Mouse (Mus musculus): ENCODE measurements around the gene Il10rb. TPM values are rescaled to one million over a fixed set of nuclear protein-coding genes. Genes with fewer than 3 reads are reported as not detected.
"Not testable (repeated sequence)": the region's sequence is repeated elsewhere in the genome, so short reads cannot be mapped to it uniquely, and the experiment has no call there.

Il10rb gene
- polyA plus RNA-seq, 1 experiment from 2014 or later, result 11.7 TPM

DNA sequence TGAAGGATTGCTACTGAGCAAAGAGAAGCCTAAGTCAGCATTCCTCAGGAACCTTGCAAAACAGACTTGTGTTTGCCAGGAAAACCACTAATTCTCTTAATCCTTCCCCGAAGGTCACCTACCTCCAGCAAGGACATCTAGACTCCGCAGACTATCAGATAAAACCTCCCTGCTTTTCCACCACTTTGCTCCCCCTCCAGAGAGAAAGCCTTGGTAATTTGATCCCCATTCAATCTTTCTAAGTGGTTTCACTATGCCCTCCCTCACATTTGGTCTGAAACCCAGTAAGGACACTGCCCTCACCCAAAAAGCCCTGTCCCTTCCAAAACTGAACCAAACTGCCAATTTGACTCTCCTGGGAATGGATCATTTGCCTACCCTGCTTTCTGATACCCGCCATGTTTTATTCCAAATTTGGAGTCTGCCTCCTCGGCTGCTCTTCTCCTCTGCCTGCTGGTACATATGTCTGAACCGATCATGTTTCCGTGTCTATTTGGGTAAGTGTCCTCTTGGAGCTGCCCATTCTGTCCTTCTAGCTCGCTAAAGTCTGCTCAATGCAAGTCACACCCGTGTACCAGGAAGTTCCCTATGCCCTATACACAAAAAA is 22.4 kb downstream of the Il10rb start:
- Histone ChIP-seq H3K9me3 (no peaks in the 10 kb centered on the region), H3K9ac (no peak overlapping the region), H3K27ac (no peak overlapping the region), H3K4me3 (no peak overlapping the region), H3K4me1 (no peaks in the 10 kb centered on the region), H3K36me3 (replicated peaks) (no peaks in the 10 kb centered on the region), H3K4me2 (no peak overlapping the region), H3K27me3 (replicated peaks) (no peaks in the 10 kb centered on the region)
- WGBS, result 82% methylated on average over 8 of the region's 8 CpGs
- ATAC-seq (replicated peaks), result no peak

GRCm38 (mm10) chr16:91432720-91433328 is 26.9 kb downstream of the Il10rb start:
- Histone ChIP-seq H3K4me3 (no peak overlapping the region), H3K9me3 (no peaks in the 10 kb centered on the region), H3K4me1 (no peaks in the 10 kb centered on the region), H3K36me3 (replicated peaks) (no peaks in the 10 kb centered on the region), H3K4me2 (no peak overlapping the region), H3K27me3 (replicated peaks) (no peaks in the 10 kb centered on the region), H3K27ac (no peak overlapping the region), H3K9ac (no peak overlapping the region)
- 33% methylated on average over 5 of the region's 5 CpGs for WGBS
- no peak for ATAC-seq (replicated peaks)

DNA sequence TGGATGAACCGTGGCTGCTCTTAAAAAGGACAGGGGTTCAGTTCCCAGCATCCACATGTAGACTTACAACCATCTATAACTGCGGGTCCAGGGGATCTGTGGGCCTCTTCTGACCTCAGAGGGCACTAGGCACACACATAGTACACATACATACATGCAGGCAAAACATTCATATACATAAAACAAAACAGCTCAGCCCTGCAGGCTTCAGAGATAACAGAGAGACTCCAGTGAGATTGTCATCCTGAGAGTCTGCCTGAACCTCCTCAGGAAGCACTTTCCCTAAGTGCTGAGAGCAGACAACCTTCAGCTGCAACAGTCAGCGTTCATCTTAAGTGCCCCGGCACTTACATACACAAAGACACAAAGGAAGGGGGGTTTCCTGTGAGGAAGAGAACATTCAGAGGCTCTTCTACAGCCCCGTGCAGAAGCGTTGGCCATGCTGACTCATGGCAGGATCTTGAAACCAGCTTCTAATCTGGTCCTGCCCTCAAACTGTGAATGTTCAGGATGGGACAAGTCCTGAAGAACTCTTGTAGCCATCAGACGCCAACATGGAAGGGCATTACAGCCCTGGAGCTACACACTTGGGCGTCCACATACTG is 27.5 kb downstream of the Il10rb start:
- H3K36me3 ChIP-seq (replicated peaks), result no peaks in the 10 kb centered on the region
- H3K4me1 ChIP-seq, result no peaks in the 10 kb centered on the region
- ATAC-seq (replicated peaks), result no peak
- no peak overlapping the region for H3K4me2 ChIP-seq
- no peaks in the 10 kb centered on the region for H3K27me3 ChIP-seq (replicated peaks)
- WGBS, result 71% methylated on average over 8 of the region's 8 CpGs
- H3K9ac ChIP-seq, result no peak overlapping the region
- H3K4me3 ChIP-seq, result no peak overlapping the region
- no peak overlapping the region for H3K27ac ChIP-seq
- H3K9me3 ChIP-seq, result no peaks in the 10 kb centered on the region

GRCm38 (mm10) chr16:91434119-91434518 is 28.2 kb downstream of the Il10rb start:
- H3K9ac ChIP-seq, result no peak overlapping the region
- 95% methylated on average over 3 of the region's 3 CpGs for WGBS

GRCm38 (mm10) chr16:91438081-91438480 is 32.1 kb downstream of the Il10rb start:
- no peaks in the 10 kb centered on the region for H3K9me3 ChIP-seq
- no peak overlapping the region for H3K27ac ChIP-seq
- no peak overlapping the region for H3K9ac ChIP-seq
- no peak overlapping the region for H3K4me2 ChIP-seq
- WGBS, result 74% methylated on average over 3 of the region's 3 CpGs
- H3K36me3 ChIP-seq (replicated peaks), result no peaks in the 10 kb centered on the region
- H3K4me1 ChIP-seq, result no peaks in the 10 kb centered on the region
- no peaks in the 10 kb centered on the region for H3K27me3 ChIP-seq (replicated peaks)
- no peak for ATAC-seq (replicated peaks)
- no peak overlapping the region for H3K4me3 ChIP-seq

More at GRCm38 (mm10) chr16:91434119-91434518, 28.2 kb downstream of the Il10rb start:
- Histone ChIP-seq H3K9me3 (no peaks in the 10 kb centered on the region), H3K36me3 (replicated peaks) (no peaks in the 10 kb centered on the region), H3K27me3 (replicated peaks) (no peaks in the 10 kb centered on the region), H3K4me2 (no peak overlapping the region), H3K27ac (no peak overlapping the region), H3K4me3 (no peak overlapping the region), H3K4me1 (no peaks in the 10 kb centered on the region)
- ATAC-seq (replicated peaks), result no peak

DNA sequence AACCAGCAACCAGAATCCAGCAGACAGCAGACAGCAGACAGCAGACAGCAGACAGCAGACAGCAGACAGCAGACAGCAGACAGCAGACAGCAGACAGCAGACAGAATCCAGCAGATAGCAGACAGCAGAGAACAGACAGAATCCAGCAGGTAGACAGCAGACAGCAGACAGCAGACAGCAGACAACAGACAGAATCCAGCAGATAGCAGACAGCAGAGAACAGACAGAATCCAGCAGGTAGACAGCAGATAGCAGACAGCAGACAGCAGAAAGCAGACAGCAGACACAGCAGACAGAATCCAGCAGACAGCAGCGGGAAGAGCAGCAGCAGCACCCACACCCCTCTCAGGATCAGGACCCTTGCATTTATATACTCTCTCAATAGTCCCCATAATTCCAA is 32.6 kb downstream of the Il10rb start:
- not testable (repeated sequence) for H3K27me3 ChIP-seq (replicated peaks); H3K9ac ChIP-seq; H3K9me3 ChIP-seq; H3K4me2 ChIP-seq; H3K4me3 ChIP-seq; ATAC-seq (replicated peaks); H3K27ac ChIP-seq; H3K4me1 ChIP-seq; H3K36me3 ChIP-seq (replicated peaks)
- 74% methylated on average over 1 of the region's 1 CpGs for WGBS

DNA sequence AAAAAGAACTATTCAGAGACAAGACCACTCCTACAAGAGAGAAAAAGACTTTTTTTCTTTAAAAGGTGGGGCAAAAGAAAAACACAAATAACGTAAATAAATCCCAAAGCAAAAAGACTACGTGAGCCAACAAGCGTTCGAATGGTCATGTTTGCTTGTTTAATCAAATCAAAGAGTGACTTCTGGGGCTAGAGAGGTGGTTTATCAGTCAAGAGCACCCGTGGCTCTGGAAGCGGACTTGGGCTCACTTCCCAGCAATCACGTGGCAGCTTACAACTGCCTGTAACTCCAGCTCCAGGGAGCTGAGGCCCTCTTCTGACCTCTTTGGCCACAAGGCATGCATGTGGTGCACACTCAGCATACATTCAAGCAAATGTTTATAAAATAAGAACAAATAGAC is 35.4 kb downstream of the Il10rb start:
- H3K36me3 ChIP-seq (replicated peaks), result no peaks in the 10 kb centered on the region
- H3K27ac ChIP-seq, result no peak overlapping the region
- H3K4me3 ChIP-seq, result no peak overlapping the region
- no peak overlapping the region for H3K4me2 ChIP-seq
- no peak overlapping the region for H3K9ac ChIP-seq
- no peaks in the 10 kb centered on the region for H3K4me1 ChIP-seq
- H3K9me3 ChIP-seq, result no peaks in the 10 kb centered on the region
- no peak for ATAC-seq (replicated peaks)
- 61% methylated on average over 7 of the region's 7 CpGs for WGBS
- H3K27me3 ChIP-seq (replicated peaks), result no peaks in the 10 kb centered on the region

DNA sequence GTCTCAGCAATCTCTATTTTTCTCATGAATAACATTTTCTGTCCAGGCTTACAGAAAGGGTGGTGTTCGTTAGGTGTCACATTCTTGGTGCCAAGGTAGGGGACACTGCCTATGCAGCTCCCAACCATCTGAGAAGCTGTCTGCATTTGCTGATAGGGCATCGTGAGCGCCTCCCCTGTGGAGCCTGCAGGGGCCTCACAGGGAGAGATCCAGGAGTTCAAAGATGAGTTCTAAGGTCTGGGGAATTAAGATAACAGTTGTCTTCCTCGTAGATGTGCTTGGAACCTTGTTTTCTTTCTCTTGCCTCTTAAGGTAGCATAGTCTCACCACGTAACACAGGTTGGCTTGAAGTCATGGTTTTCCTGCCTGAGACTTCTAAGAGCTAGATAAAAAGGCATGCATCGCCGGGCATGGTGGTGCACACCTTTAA is 35.9 kb downstream of the Il10rb start:
- no peak overlapping the region for H3K9ac ChIP-seq
- no peaks in the 10 kb centered on the region for H3K27me3 ChIP-seq (replicated peaks)
- no peak overlapping the region for H3K27ac ChIP-seq
- H3K9me3 ChIP-seq, result no peaks in the 10 kb centered on the region
- no peak overlapping the region for H3K4me2 ChIP-seq
- 85% methylated on average over 7 of the region's 7 CpGs for WGBS
- ATAC-seq (replicated peaks), result no peak
- H3K4me3 ChIP-seq, result no peak overlapping the region
- H3K36me3 ChIP-seq (replicated peaks), result no peaks in the 10 kb centered on the region
- no peaks in the 10 kb centered on the region for H3K4me1 ChIP-seq

- no peaks in the 10 kb centered on the region for H3K4me1 ChIP-seq
- no peak overlapping the region for H3K4me3 ChIP-seq
- no peaks in the 10 kb centered on the region for H3K36me3 ChIP-seq (replicated peaks)
- no peaks in the 10 kb centered on the region for H3K27me3 ChIP-seq (replicated peaks)
- no peak overlapping the region for H3K9ac ChIP-seq
- H3K9me3 ChIP-seq, result no peaks in the 10 kb centered on the region
- 83% methylated on average over 4 of the region's 4 CpGs for WGBS
- H3K27ac ChIP-seq, result no peak overlapping the region
- no peak for ATAC-seq (replicated peaks)
- no peak overlapping the region for H3K4me2 ChIP-seq
Observed at GRCm38 (mm10) chr16:91442446-91442845, 36.5 kb downstream of the Il10rb start.

DNA sequence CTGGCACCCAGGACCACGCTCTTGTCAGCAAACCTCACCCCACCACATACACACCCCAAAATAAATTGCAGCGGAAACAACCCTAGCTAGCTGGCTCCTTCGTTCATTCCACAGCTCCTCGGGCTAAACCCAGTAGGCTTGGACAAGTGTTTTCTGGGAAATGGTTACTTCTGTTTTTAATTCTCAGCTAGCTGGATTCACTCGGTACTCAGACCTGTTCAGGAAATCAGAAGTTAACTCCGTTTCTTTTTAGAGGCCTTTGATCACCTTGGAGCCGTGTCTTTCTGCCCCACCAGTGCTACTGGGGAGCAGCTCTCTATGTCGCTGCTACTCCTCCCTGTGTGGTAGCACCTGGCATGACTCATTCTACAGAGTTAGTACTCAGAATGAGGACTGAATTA is 37.2 kb downstream of the Il10rb start:
- H3K4me2 ChIP-seq, result no peak overlapping the region
- WGBS, result 82% methylated on average over 8 of the region's 8 CpGs
- no peaks in the 10 kb centered on the region for H3K4me1 ChIP-seq
- H3K36me3 ChIP-seq (replicated peaks), result no peaks in the 10 kb centered on the region
- H3K27ac ChIP-seq, result no peak overlapping the region
- no peak overlapping the region for H3K4me3 ChIP-seq
- H3K9ac ChIP-seq, result no peak overlapping the region
- no peak for ATAC-seq (replicated peaks)
- no peaks in the 10 kb centered on the region for H3K9me3 ChIP-seq
- no peaks in the 10 kb centered on the region for H3K27me3 ChIP-seq (replicated peaks)

DNA sequence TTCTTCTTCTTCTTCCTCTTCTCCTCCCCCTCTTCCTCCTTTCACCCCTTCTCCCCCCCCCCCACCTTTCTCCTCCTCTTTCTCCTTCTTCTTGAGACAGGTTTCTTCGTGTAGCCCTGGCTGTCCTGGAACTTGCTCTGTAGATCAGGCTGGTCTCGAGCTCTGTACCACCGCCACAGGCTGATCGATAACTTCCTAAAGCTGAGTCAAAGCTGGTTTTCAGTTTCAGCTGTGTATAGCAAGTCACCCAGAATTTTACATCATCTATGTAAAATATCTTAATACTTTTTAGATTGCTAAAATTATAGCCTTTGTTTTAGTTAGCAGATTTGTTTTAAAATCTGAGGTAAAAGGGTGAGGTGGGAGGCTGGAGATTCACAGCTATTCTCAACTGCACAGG is 38.9 kb downstream of the Il10rb start:
- Histone ChIP-seq H3K4me1 (no peaks in the 10 kb centered on the region), H3K4me3 (no peak overlapping the region), H3K27ac (no peak overlapping the region), H3K36me3 (replicated peaks) (no peaks in the 10 kb centered on the region), H3K27me3 (replicated peaks) (no peaks in the 10 kb centered on the region), H3K4me2 (no peak overlapping the region), H3K9ac (no peak overlapping the region), H3K9me3 (no peaks in the 10 kb centered on the region)
- no peak for ATAC-seq (replicated peaks)
- 84% methylated on average over 4 of the region's 4 CpGs for WGBS

DNA sequence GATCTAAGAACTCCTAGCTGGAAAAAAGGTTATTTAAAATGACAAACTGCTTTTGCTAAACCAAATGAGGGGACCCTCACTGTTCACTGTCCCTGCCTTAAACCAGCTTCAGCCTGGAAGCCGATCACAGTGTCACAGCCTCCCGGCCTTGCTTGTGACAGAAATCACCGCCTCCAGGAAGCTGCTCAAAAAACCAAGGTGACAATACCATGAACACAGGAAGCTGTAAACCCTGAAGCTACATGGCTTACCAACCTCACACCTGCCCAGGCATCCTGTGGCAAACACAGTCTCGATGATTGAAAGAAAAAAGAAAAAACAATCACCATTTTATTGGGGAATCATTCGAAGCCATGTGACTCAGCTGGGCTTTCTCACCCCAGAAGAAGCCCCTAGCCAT is 39.6 kb downstream of the Il10rb start:
- H3K27ac ChIP-seq, result no peak overlapping the region
- ATAC-seq (replicated peaks), result no peak
- H3K4me2 ChIP-seq, result no peak overlapping the region
- no peaks in the 10 kb centered on the region for H3K4me1 ChIP-seq
- no peaks in the 10 kb centered on the region for H3K36me3 ChIP-seq (replicated peaks)
- H3K9me3 ChIP-seq, result no peaks in the 10 kb centered on the region
- H3K27me3 ChIP-seq (replicated peaks), result no peaks in the 10 kb centered on the region
- H3K4me3 ChIP-seq, result no peak overlapping the region
- WGBS, result 85% methylated on average over 5 of the region's 5 CpGs
- no peak overlapping the region for H3K9ac ChIP-seq
